Mouse (Mus musculus) embryonic facial prominence, embryonic 11.5 days (tissue): ENCODE data around the gene Zfp97. TPM values are rescaled to one million over a fixed set of nuclear protein-coding genes. Genes with fewer than 3 reads are reported as not detected.
A peak's percentile ranks its signal among the peaks of the same experiment; 100 is the strongest.
"Not testable (repeated sequence)": the region's sequence is repeated elsewhere in the genome, so short reads cannot be mapped to it uniquely, and the experiment has no call there.

ENCODE experiments used
- ATAC-seq: fragments of 200-750 bp; cut with Nextera tagmentation; replicated peaks from 2 replicates; pipeline ENCODE4 v1.8.0; 2017; ENCODE audit warnings: low read depth; ENCODE audit not compliant: insufficient number of reproducible peaks, low FRiP score, low TSS enrichment
- DNase-seq: peaks from one replicate; pipeline ENCODE4 v3.0.0-alpha.2; 2015; ENCODE audit warnings: low spot score
- H3K27ac ChIP-seq: fragments of 300-500 bp; sonication (generic); replicated peaks from 2 replicates; pipeline ENCODE4 v1.5.1; 2014; ENCODE audit warnings: mild to moderate bottlenecking, low read depth, low read length, control low read depth
- H3K27me3 ChIP-seq: fragments of 300-500 bp; sonication (generic); 2 replicates; pipeline ENCODE4 v1.6.1; 2014; ENCODE audit warnings: mild to moderate bottlenecking, low read length, moderate library complexity, mixed read lengths; ENCODE audit not compliant: control insufficient read depth, insufficient read depth
- H3K36me3 ChIP-seq: fragments of 300-500 bp; sonication (generic); replicated peaks from 2 replicates; pipeline ENCODE4 v1.6.1; 2014; ENCODE audit warnings: low read depth, mild to moderate bottlenecking, low read length, moderate library complexity, mixed read lengths; ENCODE audit not compliant: control insufficient read depth, insufficient read depth
- H3K4me1 ChIP-seq: fragments of 300-500 bp; sonication (generic); 2 replicates; pipeline ENCODE4 v1.6.1; 2014; ENCODE audit warnings: low read length, mixed read lengths; ENCODE audit not compliant: control insufficient read depth, insufficient read depth
- H3K4me2 ChIP-seq: fragments of 300-500 bp; sonication (generic); 2 replicates; pipeline ENCODE4 v1.6.1; 2014; ENCODE audit warnings: low read depth, mild to moderate bottlenecking, control low read depth, low read length, moderate library complexity
- H3K4me3 ChIP-seq: fragments of 300-500 bp; sonication (generic); 2 replicates; pipeline ENCODE4 v1.5.1; 2014; ENCODE audit warnings: low read depth, low read length, control low read depth
- H3K9ac ChIP-seq: fragments of 300-500 bp; sonication (generic); replicated peaks from 2 replicates; pipeline ENCODE4 v1.6.1; 2014; ENCODE audit warnings: mild to moderate bottlenecking, control low read depth, low read length
- H3K9me3 ChIP-seq: fragments of 300-500 bp; sonication (generic); replicated peaks from 2 replicates; pipeline ENCODE4 v1.6.1; 2016; ENCODE audit warnings: mild to moderate bottlenecking, low read length, inconsistent platforms, mixed read lengths; ENCODE audit not compliant: control insufficient read depth
- WGBS: fragments of 180-500 bp; shearing (Covaris S2); extraction: QIAGEN DNeasy Blood & Tissue Kit; methylation state at CpG from one replicate; pipeline ENCODE4 v1.1.7; 2014; 5-methylcytosine and 5-hydroxymethylcytosine counted together
- polyA plus RNA-seq: library from polyadenylated mRNA; unstranded; fragments of >200 nt; fragmentation: Nextera tagmentation; extraction: Ambion mirVana; gene quantifications from 2 replicates; pipeline ENCODE4 v1.2.1, GENCODE M21; 2014

Gene Zfp97
- 6.2 and 7.7 TPM in 2 replicates for polyA plus RNA-seq

DNA sequence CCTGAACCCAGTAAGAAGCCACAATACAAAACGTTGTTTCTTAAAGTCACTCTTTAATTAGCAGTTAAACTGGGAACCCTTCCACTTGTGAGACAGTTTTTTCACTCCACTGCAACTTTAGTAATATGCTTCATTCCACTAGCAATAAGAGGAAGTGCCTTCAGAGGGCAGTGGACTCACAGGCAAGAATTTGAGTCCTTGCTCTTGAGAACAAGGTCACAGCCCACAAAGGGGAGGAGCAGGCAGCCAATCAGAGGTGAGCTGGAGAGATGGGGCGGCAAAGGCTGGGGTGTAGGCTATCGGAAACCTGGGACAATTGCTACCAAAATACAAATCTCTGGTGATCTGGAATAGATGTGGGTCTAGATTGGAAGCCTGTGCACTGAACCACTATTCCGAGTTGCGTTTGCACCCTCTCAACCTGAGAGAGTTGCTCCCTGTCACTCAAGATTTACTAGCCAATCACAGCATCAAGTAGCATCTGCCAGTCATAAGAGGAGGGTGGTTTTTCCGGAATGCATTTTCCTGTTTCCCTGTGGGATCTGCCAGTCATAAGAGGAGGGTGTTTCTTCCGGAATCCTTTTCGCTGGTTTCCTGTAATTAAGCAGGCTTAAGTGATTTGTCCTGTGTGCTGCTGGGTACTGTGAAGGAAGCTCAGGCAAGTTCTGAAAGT lies at the start of gene Zfp97:
Zfp97 (plus strand) TSS at position 586 of the 673 bp plus-strand sequence.
- not testable (repeated sequence) for H3K4me1 ChIP-seq, H3K9ac ChIP-seq, H3K4me3 ChIP-seq, H3K27ac ChIP-seq, H3K36me3 ChIP-seq, H3K9me3 ChIP-seq, H3K27me3 ChIP-seq, H3K4me2 ChIP-seq, DNase-seq
- peak; percentile 91 for ATAC-seq
- no CpG with 5 or more reads among the region's 8 CpGs for WGBS

DNA sequence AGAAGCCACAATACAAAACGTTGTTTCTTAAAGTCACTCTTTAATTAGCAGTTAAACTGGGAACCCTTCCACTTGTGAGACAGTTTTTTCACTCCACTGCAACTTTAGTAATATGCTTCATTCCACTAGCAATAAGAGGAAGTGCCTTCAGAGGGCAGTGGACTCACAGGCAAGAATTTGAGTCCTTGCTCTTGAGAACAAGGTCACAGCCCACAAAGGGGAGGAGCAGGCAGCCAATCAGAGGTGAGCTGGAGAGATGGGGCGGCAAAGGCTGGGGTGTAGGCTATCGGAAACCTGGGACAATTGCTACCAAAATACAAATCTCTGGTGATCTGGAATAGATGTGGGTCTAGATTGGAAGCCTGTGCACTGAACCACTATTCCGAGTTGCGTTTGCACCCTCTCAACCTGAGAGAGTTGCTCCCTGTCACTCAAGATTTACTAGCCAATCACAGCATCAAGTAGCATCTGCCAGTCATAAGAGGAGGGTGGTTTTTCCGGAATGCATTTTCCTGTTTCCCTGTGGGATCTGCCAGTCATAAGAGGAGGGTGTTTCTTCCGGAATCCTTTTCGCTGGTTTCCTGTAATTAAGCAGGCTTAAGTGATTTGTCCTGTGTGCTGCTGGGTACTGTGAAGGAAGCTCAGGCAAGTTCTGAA lies 57.7 kb downstream of the Zfp97 start:
- not testable (repeated sequence) for H3K9ac ChIP-seq, H3K4me2 ChIP-seq, H3K4me3 ChIP-seq, H3K4me1 ChIP-seq, H3K9me3 ChIP-seq, H3K27me3 ChIP-seq, H3K27ac ChIP-seq, H3K36me3 ChIP-seq, DNase-seq
- no CpG with 5 or more reads among the region's 8 CpGs for WGBS
- peak; percentile 90 for ATAC-seq

DNA sequence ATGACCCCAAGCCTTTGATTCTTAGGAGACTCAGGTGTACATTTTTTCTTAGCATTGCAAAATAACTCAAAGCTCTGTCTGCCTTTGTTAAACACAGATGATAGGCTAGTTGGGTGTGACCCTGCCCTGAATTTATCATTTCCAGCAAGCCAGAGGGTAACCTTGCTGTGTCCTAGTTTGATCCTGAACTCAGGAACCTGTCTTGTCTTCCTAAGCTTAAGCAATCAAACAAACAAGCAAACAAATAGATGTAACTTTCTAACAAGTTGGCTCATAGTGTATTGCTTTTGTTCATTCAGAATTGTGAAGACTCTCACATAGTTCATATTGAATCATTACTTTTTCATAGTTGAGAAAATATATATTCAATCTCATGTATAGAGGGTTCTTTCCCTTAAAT lies 73.5 kb downstream of the Zfp97 start:
- not testable (repeated sequence) for H3K4me1 ChIP-seq, H3K9ac ChIP-seq, H3K4me2 ChIP-seq, H3K4me3 ChIP-seq, H3K27me3 ChIP-seq, ATAC-seq, H3K27ac ChIP-seq, H3K36me3 ChIP-seq, DNase-seq, H3K9me3 ChIP-seq

- Histone ChIP-seq H3K27me3 (no peaks in the 10 kb centered on the region), H3K4me2 (no peak overlapping the region), H3K9ac (no peak overlapping the region), H3K27ac (no peak overlapping the region), H3K36me3 (no peaks in the 10 kb centered on the region), H3K9me3 (no peaks in the 10 kb centered on the region), H3K4me3 (no peak overlapping the region), H3K4me1 (no peaks in the 10 kb centered on the region)
- DNase-seq, result no peak
- no peak for ATAC-seq
These were observed 74.0 kb downstream of the Zfp97 start for GRCm38 (mm10) chr17:17195178-17195577.

GRCm38 (mm10) chr17:17196111-17196510 lies 74.9 kb downstream of the Zfp97 start:
- not testable (repeated sequence) for H3K9ac ChIP-seq, DNase-seq, H3K9me3 ChIP-seq, H3K27me3 ChIP-seq, H3K27ac ChIP-seq, ATAC-seq, H3K4me1 ChIP-seq, H3K4me2 ChIP-seq, H3K36me3 ChIP-seq, H3K4me3 ChIP-seq
- WGBS, result 98% methylated on average over 3 of the region's 3 CpGs

Other genes with a start within 250 kb of the Zfp97 start
- gene Zfp960, start 57.3 kb upstream of the Zfp97 start, polyA plus RNA-seq, result 6.0 and 8.4 TPM in 2 replicates